Mouse (Mus musculus): Measurements from ENCODE around the gene Cyth3. TPM values are rescaled to one million over a fixed set of nuclear protein-coding genes. Genes with fewer than 3 reads are reported as not detected.

Cyth3 gene
- polyA plus RNA-seq, 1 experiment from 2014 or later = 41.6 TPM

DNA sequence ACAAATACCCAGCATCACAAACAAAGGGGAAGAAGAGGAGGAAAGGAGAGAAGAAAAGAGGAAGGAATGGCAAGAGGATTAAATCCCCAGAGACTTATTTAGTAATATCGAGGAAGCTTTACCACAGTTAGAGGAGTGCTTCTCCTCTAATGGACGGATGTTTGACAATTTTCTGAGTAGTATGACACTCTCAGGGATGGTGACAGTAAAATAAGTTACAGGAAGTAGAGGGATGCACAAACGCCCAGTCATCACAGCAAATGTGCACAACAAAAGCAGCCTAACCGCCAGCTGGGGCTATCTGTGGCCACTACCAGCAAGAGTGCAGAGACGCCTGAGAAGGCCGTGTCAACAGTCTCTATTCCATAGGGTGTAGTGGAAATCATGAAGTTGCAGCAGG is 57.4 kb downstream of the Cyth3 start:
- Histone ChIP-seq H3K4me2 (ENCODE audit: low read length) (no peak overlapping the region), H3K4me1 (ENCODE audit: control insufficient read depth, insufficient read depth, low read depth, low read length) (no peaks in the 10 kb centered on the region), H3K36me3 (ENCODE audit: control insufficient read depth, insufficient read depth, low read length) (no peaks in the 10 kb centered on the region), H3K9ac (ENCODE audit: low read depth, low read length) (no peak overlapping the region), H3K4me3 (ENCODE audit: low read length) (no peak overlapping the region), H3K27me3 (replicated peaks; ENCODE audit: control insufficient read depth, insufficient read depth, low read length) (no peaks in the 10 kb centered on the region), H3K9me3 (ENCODE audit: control insufficient read depth, low read length) (no peaks in the 10 kb centered on the region), H3K27ac (ENCODE audit: low read depth, low read length) (no peak overlapping the region)
- 74% methylated on average over 6 of the region's 6 CpGs for WGBS
- no peak for ATAC-seq

DNA sequence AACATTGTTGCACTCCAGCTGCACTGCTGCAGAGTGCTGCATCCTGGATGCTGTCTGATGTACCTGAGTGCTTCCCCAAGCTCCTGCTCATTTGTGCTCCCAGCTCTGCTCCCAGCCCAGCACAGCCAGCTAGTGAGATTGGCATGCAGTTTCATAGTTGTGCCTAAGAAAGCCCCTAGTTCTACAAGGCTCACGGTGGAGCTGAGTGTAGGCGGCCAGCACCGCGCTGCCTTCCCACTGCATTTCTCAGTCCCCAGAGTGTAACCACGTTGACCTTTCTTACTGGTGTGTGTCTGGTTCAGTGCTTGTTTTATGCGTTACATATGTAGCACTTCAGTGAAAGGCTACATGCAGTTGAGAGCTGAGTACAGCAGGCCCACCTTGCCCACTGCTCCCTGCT is 61.4 kb downstream of the Cyth3 start:
- Histone ChIP-seq H3K9me3 (ENCODE audit: control insufficient read depth, low read length) (no peaks in the 10 kb centered on the region), H3K36me3 (ENCODE audit: control insufficient read depth, insufficient read depth, low read length) (peaks cover 3% of the 10 kb centered on the region), H3K9ac (ENCODE audit: low read depth, low read length) (no peak overlapping the region), H3K27ac (ENCODE audit: low read depth, low read length) (no peak overlapping the region), H3K4me2 (ENCODE audit: low read length) (no peak overlapping the region), H3K4me3 (ENCODE audit: low read length) (no peak overlapping the region), H3K4me1 (ENCODE audit: control insufficient read depth, insufficient read depth, low read depth, low read length) (no peaks in the 10 kb centered on the region), H3K27me3 (replicated peaks; ENCODE audit: control insufficient read depth, insufficient read depth, low read length) (no peaks in the 10 kb centered on the region)
- 72% methylated on average over 6 of the region's 6 CpGs for WGBS
- ATAC-seq = no peak

DNA sequence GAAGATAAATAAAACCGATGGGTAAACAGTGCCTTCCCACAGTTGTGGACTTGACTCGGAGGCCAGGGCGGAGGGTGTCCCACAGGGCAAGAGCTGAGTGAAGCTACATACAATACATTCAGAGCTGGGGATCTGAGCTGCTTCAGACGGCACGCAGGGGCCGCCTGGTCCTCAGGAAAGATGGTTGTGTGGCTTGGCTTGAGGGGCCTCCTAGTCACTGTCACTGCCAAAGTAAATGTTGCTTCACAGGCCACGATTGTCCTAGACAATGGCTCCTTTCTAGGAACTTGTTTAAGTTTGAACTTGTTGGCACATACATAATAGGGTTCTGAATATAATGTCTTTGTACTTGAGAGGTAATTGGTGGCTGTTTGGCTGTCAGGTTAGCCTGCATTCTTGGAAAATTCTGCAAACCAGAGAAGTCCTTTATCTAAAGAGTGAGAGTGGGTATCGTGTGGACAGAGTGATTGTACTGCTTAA is 62.7 kb downstream of the Cyth3 start:
- Histone ChIP-seq H3K27ac (ENCODE audit: low read depth, low read length) (no peak overlapping the region), H3K9me3 (ENCODE audit: control insufficient read depth, low read length) (no peaks in the 10 kb centered on the region), H3K4me1 (ENCODE audit: control insufficient read depth, insufficient read depth, low read depth, low read length) (no peaks in the 10 kb centered on the region), H3K4me3 (ENCODE audit: low read length) (no peak overlapping the region), H3K36me3 (ENCODE audit: control insufficient read depth, insufficient read depth, low read length) (peaks cover 3% of the 10 kb centered on the region), H3K9ac (ENCODE audit: low read depth, low read length) (no peak overlapping the region), H3K27me3 (replicated peaks; ENCODE audit: control insufficient read depth, insufficient read depth, low read length) (no peaks in the 10 kb centered on the region), H3K4me2 (ENCODE audit: low read length) (no peak overlapping the region)
- WGBS = 73% methylated on average over 8 of the region's 8 CpGs
- no peak for ATAC-seq

DNA sequence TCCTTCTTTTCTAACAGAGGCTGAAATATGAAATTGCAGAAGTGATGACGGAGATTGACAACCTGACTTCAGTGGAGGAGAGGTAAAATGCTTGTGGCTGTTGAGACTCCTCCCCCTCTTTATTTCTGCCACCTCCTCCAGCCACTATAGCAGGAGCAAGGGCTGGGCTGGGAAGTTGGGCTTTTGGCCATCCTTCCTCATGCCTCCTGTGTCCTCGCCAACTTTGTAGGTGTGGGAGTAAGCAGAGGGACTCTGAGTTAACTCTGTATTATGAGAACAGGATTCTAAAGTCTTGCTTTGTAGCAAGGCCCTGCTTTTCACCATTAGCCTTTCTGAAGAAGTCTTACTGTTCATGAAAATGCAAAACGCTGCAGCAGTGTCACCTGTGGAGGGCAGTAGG is 64.2 kb downstream of the Cyth3 start:
- H3K36me3 ChIP-seq (ENCODE audit: control insufficient read depth, insufficient read depth, low read length) = peaks cover 3% of the 10 kb centered on the region
- no peak overlapping the region for H3K27ac ChIP-seq (ENCODE audit: low read depth, low read length)
- no peaks in the 10 kb centered on the region for H3K4me1 ChIP-seq (ENCODE audit: control insufficient read depth, insufficient read depth, low read depth, low read length)
- H3K9ac ChIP-seq (ENCODE audit: low read depth, low read length) = no peak overlapping the region
- no peak for ATAC-seq
- H3K27me3 ChIP-seq (replicated peaks; ENCODE audit: control insufficient read depth, insufficient read depth, low read length) = no peaks in the 10 kb centered on the region
- H3K9me3 ChIP-seq (ENCODE audit: control insufficient read depth, low read length) = no peaks in the 10 kb centered on the region
- no peak overlapping the region for H3K4me2 ChIP-seq (ENCODE audit: low read length)
- no peak overlapping the region for H3K4me3 ChIP-seq (ENCODE audit: low read length)
- WGBS = 96% methylated on average over 3 of the region's 3 CpGs

DNA sequence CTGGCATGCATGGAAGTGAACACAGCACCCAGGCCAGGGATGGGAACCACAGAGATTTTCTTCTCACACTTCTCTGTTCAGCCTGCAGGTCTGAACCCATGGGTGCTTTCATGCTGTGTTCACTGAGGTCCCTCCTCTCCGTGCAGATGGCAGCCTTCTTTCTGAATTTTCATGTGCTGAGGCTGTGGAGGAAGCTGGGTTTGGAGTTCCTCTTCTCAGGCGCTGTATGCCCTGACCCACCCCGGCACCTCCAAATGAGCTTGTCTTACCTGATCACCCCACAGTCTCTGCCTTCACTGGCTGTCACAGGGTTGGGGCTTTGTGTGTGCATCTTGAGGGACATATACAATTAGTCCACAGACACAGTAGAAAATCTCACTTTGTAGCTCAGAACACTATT is 65.3 kb downstream of the Cyth3 start:
- no peaks in the 10 kb centered on the region for H3K9me3 ChIP-seq (ENCODE audit: control insufficient read depth, low read length)
- peaks cover 3% of the 10 kb centered on the region for H3K36me3 ChIP-seq (ENCODE audit: control insufficient read depth, insufficient read depth, low read length)
- H3K4me3 ChIP-seq (ENCODE audit: low read length) = no peak overlapping the region
- 85% methylated on average over 3 of the region's 3 CpGs for WGBS
- no peak for ATAC-seq
- H3K4me2 ChIP-seq (ENCODE audit: low read length) = no peak overlapping the region
- H3K27me3 ChIP-seq (replicated peaks; ENCODE audit: control insufficient read depth, insufficient read depth, low read length) = no peaks in the 10 kb centered on the region
- H3K27ac ChIP-seq (ENCODE audit: low read depth, low read length) = no peak overlapping the region
- H3K9ac ChIP-seq (ENCODE audit: low read depth, low read length) = no peak overlapping the region
- H3K4me1 ChIP-seq (ENCODE audit: control insufficient read depth, insufficient read depth, low read depth, low read length) = no peaks in the 10 kb centered on the region

DNA sequence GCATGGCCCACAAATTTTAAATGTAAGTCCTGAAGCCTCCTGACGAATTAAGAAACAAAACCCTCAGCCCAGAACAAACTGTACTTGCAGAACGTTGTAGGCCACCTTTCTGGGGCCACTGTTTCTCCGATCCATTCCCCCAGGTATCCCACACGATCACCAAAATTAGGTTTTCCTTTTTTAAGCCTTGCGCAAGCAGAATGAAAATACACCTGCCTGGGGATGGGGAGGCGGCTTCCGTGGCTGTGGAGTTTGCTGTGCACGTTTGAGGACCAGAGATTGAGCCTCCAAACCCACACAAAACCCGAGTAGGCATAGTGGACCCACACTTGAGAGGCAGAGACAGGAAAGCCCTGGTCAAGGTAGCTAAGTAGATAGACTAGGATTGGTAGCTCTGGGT is 68.1 kb downstream of the Cyth3 start:
- no peak overlapping the region for H3K9ac ChIP-seq (ENCODE audit: low read depth, low read length)
- no peaks in the 10 kb centered on the region for H3K9me3 ChIP-seq (ENCODE audit: control insufficient read depth, low read length)
- H3K36me3 ChIP-seq (ENCODE audit: control insufficient read depth, insufficient read depth, low read length) = peaks cover 8% of the 10 kb centered on the region
- H3K27me3 ChIP-seq (replicated peaks; ENCODE audit: control insufficient read depth, insufficient read depth, low read length) = no peaks in the 10 kb centered on the region
- ATAC-seq = no peak
- H3K4me3 ChIP-seq (ENCODE audit: low read length) = no peak overlapping the region
- no peak overlapping the region for H3K4me2 ChIP-seq (ENCODE audit: low read length)
- WGBS = 93% methylated on average over 9 of the region's 9 CpGs
- no peak overlapping the region for H3K27ac ChIP-seq (ENCODE audit: low read depth, low read length)
- H3K4me1 ChIP-seq (ENCODE audit: control insufficient read depth, insufficient read depth, low read depth, low read length) = no peaks in the 10 kb centered on the region

DNA sequence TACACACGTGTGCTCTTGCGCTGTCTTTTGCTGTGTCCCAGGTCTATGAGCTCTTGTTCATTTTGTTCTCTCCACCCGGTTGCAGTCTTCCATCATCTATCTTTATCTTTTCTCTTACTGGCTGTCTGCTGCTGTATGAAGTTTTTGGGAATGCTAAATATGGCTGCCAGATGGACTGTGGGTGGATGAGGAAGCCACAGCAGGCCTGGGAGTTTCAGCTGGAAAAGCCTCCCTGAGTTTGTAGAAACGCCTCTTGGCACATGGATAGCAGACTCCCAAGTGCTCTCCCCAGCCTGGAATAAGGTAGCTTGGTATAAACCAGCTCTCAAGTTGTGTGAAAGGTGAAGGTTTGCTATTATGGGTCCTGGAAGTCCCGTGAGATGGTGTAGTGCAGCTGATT is 68.7 kb downstream of the Cyth3 start:
- H3K4me1 ChIP-seq (ENCODE audit: control insufficient read depth, insufficient read depth, low read depth, low read length) = no peaks in the 10 kb centered on the region
- 96% methylated on average over 5 of the region's 5 CpGs for WGBS
- H3K4me3 ChIP-seq (ENCODE audit: low read length) = no peak overlapping the region
- H3K27ac ChIP-seq (ENCODE audit: low read depth, low read length) = no peak overlapping the region
- peaks cover 8% of the 10 kb centered on the region for H3K36me3 ChIP-seq (ENCODE audit: control insufficient read depth, insufficient read depth, low read length)
- no peak overlapping the region for H3K4me2 ChIP-seq (ENCODE audit: low read length)
- H3K9ac ChIP-seq (ENCODE audit: low read depth, low read length) = no peak overlapping the region
- no peaks in the 10 kb centered on the region for H3K9me3 ChIP-seq (ENCODE audit: control insufficient read depth, low read length)
- no peaks in the 10 kb centered on the region for H3K27me3 ChIP-seq (replicated peaks; ENCODE audit: control insufficient read depth, insufficient read depth, low read length)
- ATAC-seq = no peak

DNA sequence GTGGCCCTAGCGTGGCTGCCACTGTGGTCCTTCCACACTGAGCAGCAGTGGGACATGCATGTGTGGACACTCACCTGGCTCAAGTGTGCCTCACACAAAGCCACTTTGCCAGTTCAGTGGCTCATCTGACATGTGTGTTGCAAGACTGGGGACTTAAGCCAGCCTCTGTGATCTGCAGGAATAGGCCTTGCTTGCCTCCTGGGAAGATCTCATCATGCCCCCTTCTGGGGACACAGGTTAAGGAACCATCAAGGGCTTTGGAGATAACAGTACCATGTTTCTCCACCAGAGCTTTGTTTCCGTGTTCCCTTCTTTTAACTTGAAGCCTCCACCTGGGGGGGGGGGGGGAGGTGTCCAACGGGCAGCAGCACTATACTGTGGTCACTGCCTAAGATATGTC is 74.1 kb downstream of the Cyth3 start:
- peaks cover 7% of the 10 kb centered on the region; the same call in 1 of the 2 replicates for H3K36me3 ChIP-seq (ENCODE audit: control insufficient read depth, insufficient read depth, low read length)
- H3K27ac ChIP-seq (ENCODE audit: low read depth, low read length) = no peak overlapping the region
- H3K9ac ChIP-seq (ENCODE audit: low read depth, low read length) = no peak overlapping the region
- ATAC-seq = no peak
- no peaks in the 10 kb centered on the region for H3K9me3 ChIP-seq (ENCODE audit: control insufficient read depth, low read length)
- H3K4me2 ChIP-seq (ENCODE audit: low read length) = no peak overlapping the region
- no peaks in the 10 kb centered on the region for H3K27me3 ChIP-seq (replicated peaks; ENCODE audit: control insufficient read depth, insufficient read depth, low read length)
- no peaks in the 10 kb centered on the region for H3K4me1 ChIP-seq (ENCODE audit: control insufficient read depth, insufficient read depth, low read depth, low read length)
- H3K4me3 ChIP-seq (ENCODE audit: low read length) = no peak overlapping the region
- 61% methylated on average over 3 of the region's 3 CpGs for WGBS

DNA sequence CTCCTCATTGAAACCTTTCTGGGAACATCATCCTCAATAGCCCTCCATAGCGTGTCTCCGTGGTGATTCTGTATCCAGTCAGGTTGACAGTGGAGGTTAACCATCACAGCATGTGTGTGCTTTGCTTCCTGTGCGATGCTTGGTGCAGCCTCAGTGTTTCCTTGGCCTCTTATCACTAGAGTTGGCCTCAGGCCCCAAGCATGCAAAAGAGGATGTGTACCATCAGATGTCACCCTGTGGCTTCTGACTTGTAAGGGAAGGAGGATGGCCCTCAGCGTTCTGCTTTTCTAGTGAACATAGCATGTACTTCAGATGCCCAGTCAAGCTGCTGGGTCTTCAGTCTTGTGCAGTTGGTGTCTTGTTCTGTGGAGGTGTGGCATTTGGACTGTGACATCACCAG is 76.2 kb downstream of the Cyth3 start:
- H3K27ac ChIP-seq (ENCODE audit: low read depth, low read length) = no peak overlapping the region
- H3K4me3 ChIP-seq (ENCODE audit: low read length) = no peak overlapping the region
- H3K36me3 ChIP-seq (ENCODE audit: control insufficient read depth, insufficient read depth, low read length) = peaks cover 16% of the 10 kb centered on the region
- no peak overlapping the region for H3K9ac ChIP-seq (ENCODE audit: low read depth, low read length)
- no peak overlapping the region for H3K4me2 ChIP-seq (ENCODE audit: low read length)
- no peaks in the 10 kb centered on the region for H3K9me3 ChIP-seq (ENCODE audit: control insufficient read depth, low read length)
- WGBS = 95% methylated on average over 4 of the region's 4 CpGs
- no peaks in the 10 kb centered on the region for H3K27me3 ChIP-seq (replicated peaks; ENCODE audit: control insufficient read depth, insufficient read depth, low read length)
- no peak for ATAC-seq
- H3K4me1 ChIP-seq (ENCODE audit: control insufficient read depth, insufficient read depth, low read depth, low read length) = no peaks in the 10 kb centered on the region

DNA sequence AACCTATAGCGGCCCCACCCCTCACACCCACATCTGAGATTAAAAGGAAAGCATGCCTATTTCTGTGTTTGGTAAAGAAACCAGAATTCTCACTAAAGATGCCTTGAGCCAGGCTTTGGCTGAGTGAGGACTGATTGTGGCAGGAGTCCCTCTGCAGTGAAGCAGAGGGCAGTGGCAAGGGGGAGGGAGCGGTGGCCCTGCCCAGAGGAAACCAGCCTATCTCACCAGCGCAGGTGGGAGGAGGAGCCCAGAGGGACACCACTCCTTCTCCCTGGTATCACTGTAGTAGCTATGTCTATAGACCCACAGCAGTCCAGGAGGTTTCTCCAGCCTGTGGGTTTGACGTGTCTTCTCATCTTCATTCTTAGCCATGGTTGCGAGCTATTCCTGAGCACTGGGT is 78.0 kb downstream of the Cyth3 start:
- H3K27ac ChIP-seq (ENCODE audit: low read depth, low read length) = no peak overlapping the region
- H3K9ac ChIP-seq (ENCODE audit: low read depth, low read length) = no peak overlapping the region
- WGBS = 92% methylated on average over 5 of the region's 5 CpGs
- H3K4me1 ChIP-seq (ENCODE audit: control insufficient read depth, insufficient read depth, low read depth, low read length) = no peaks in the 10 kb centered on the region
- H3K4me3 ChIP-seq (ENCODE audit: low read length) = no peak overlapping the region
- no peak for ATAC-seq
- H3K27me3 ChIP-seq (replicated peaks; ENCODE audit: control insufficient read depth, insufficient read depth, low read length) = no peaks in the 10 kb centered on the region
- no peak overlapping the region for H3K4me2 ChIP-seq (ENCODE audit: low read length)
- no peaks in the 10 kb centered on the region for H3K9me3 ChIP-seq (ENCODE audit: control insufficient read depth, low read length)
- peaks cover 15% of the 10 kb centered on the region for H3K36me3 ChIP-seq (ENCODE audit: control insufficient read depth, insufficient read depth, low read length)
